Mouse (Mus musculus) CH12.LX (cell line): ENCODE data around the gene Cyp4f14. TPM values are rescaled to one million over a fixed set of nuclear protein-coding genes. Genes with fewer than 3 reads are reported as not detected.
A peak's percentile ranks its signal among the peaks of the same experiment; 100 is the strongest.

Experiments used
- DNase-seq: peaks from one replicate; pipeline ENCODE4 v3.0.0-alpha.2; 2013; ENCODE audit errors: extremely low read depth
- H3K27ac ChIP-seq: 2 replicates; pipeline ENCODE4 v1.5.1; 2012; ENCODE audit warnings: low read depth, mild to moderate bottlenecking, control low read depth, moderate library complexity; ENCODE audit not compliant: insufficient read depth
- H3K27me3 ChIP-seq: replicated peaks from 2 replicates; pipeline ENCODE3; 2012; ENCODE audit warnings: inconsistent platforms
- H3K36me3 ChIP-seq, 2 experiments: replicated peaks in 1 of 2; 2 replicates each; pipeline versions ENCODE3 to v1.6.1; 2012; ENCODE audit warnings: inconsistent platforms in 1 of 2, low read length in 1 of 2, mild to moderate bottlenecking in 1 of 2, mixed read lengths in 1 of 2, moderate library complexity in 1 of 2; ENCODE audit not compliant: control insufficient read depth in 1 of 2, insufficient read depth in 1 of 2
- H3K4me1 ChIP-seq, 2 experiments: 2 replicates each; pipeline ENCODE4 v1.6.1; 2012; ENCODE audit warnings: inconsistent platforms in 1 of 2, moderate library complexity in 1 of 2; ENCODE audit not compliant: insufficient read depth in 2 of 2, control insufficient read depth in 1 of 2
- H3K4me2 ChIP-seq: 2 replicates; pipeline ENCODE4 v1.6.1; 2012; ENCODE audit warnings: low read depth, mild to moderate bottlenecking, control low read depth; ENCODE audit not compliant: poor library complexity, insufficient read depth, severe bottlenecking
- H3K4me3 ChIP-seq, 3 experiments: fragments of 150-350 bp in 1 of 3; sonication (generic) in 1 of 3; replicated peaks in 1 of 3; 2 replicates each; pipeline versions ENCODE3 to v1.5.1; 2011 to 2012; ENCODE audit warnings: low read depth in 2 of 3, low read length in 2 of 3, mild to moderate bottlenecking in 2 of 3, moderate library complexity in 2 of 3, control low read depth in 1 of 3, improper control_type of control experiment in 1 of 3, inconsistent platforms in 1 of 3, mixed read lengths in 1 of 3; ENCODE audit not compliant: poor library complexity in 1 of 3
- H3K79me2 ChIP-seq: replicated peaks from 2 replicates; pipeline ENCODE4 v1.6.1; 2012; ENCODE audit warnings: mild to moderate bottlenecking, moderate library complexity; ENCODE audit not compliant: control insufficient read depth, poor library complexity, insufficient read depth, severe bottlenecking; ENCODE audit errors: extremely low read depth
- H3K9ac ChIP-seq: 2 replicates; pipeline ENCODE4 v1.6.1; 2012; ENCODE audit warnings: low read depth, mild to moderate bottlenecking, control low read depth, moderate library complexity; ENCODE audit not compliant: insufficient read depth
- H3K9me3 ChIP-seq: replicated peaks from 2 replicates; pipeline ENCODE3; 2012; ENCODE audit warnings: low read length, inconsistent platforms, mixed read lengths
- BHLHE40 ChIP-seq: IDR thresholded peaks from 2 replicates; pipeline ENCODE4 v1.6.1; 2011; ENCODE audit warnings: mild to moderate bottlenecking, low read depth, low read length, improper control_type of control experiment
- CTCF ChIP-seq, 2 experiments: IDR thresholded peaks in 1 of 2; conservative IDR thresholded peaks in 1 of 2; 2 replicates each; pipeline ENCODE4 v1.5.1; 2011 to 2012; ENCODE audit warnings: low read depth in 2 of 2, low read length in 2 of 2, improper control_type of control experiment in 1 of 2, inconsistent platforms in 1 of 2, mild to moderate bottlenecking in 1 of 2, moderate library complexity in 1 of 2
- E2F4 ChIP-seq: IDR thresholded peaks from 2 replicates; pipeline ENCODE4 v1.6.1; 2011; ENCODE audit warnings: low read depth, low read length, improper control_type of control experiment; ENCODE audit not compliant: insufficient replicate concordance
- EP300 ChIP-seq: IDR thresholded peaks from 2 replicates; pipeline ENCODE4 v1.6.1; 2011; ENCODE audit warnings: low read length, improper control_type of control experiment
- HCFC1 ChIP-seq: IDR thresholded peaks from 2 replicates; pipeline ENCODE4 v1.6.1; 2012; ENCODE audit warnings: low read depth, mild to moderate bottlenecking, inconsistent platforms, low read length, improper control_type of control experiment
- JUND ChIP-seq: conservative IDR thresholded peaks from 2 replicates; pipeline ENCODE4 v1.6.1; 2011; ENCODE audit warnings: low read depth, low read length, improper control_type of control experiment
- MAZ ChIP-seq: IDR thresholded peaks from 2 replicates; pipeline ENCODE4 v1.6.1; 2012; ENCODE audit warnings: low read depth, mild to moderate bottlenecking, inconsistent platforms, low read length, improper control_type of control experiment, moderate library complexity
- MEF2A ChIP-seq: IDR thresholded peaks from 2 replicates; pipeline ENCODE4 v1.6.1; 2014; ENCODE audit warnings: low read depth, mild to moderate bottlenecking, inconsistent platforms, low read length, improper control_type of control experiment, borderline replicate concordance
- MXI1 ChIP-seq: IDR thresholded peaks from 2 replicates; pipeline ENCODE4 v1.6.1; 2011; ENCODE audit warnings: mild to moderate bottlenecking, low read depth, low read length, improper control_type of control experiment
- MYC ChIP-seq: IDR thresholded peaks from 2 replicates; pipeline ENCODE4 v1.6.1; 2011; ENCODE audit warnings: low read depth, mild to moderate bottlenecking, improper control_type of control experiment, low read length
- NELFE ChIP-seq: IDR thresholded peaks from 2 replicates; pipeline ENCODE4 v1.6.1; 2011; ENCODE audit warnings: low read depth, low read length, improper control_type of control experiment
- NRF1 ChIP-seq: IDR thresholded peaks from 2 replicates; pipeline ENCODE4 v1.6.1; 2014; ENCODE audit warnings: low read depth, mild to moderate bottlenecking, inconsistent platforms, low read length, improper control_type of control experiment, moderate library complexity
- PAX5 ChIP-seq: IDR thresholded peaks from 2 replicates; pipeline ENCODE4 v1.6.1; 2012; ENCODE audit warnings: low read length, inconsistent platforms, mixed read lengths
- POLR2A ChIP-seq: IDR thresholded peaks from 2 replicates; pipeline ENCODE4 v1.6.1; 2011; ENCODE audit warnings: low read depth, mild to moderate bottlenecking, improper control_type of control experiment, low read length
- POLR2AphosphoS2 ChIP-seq: IDR thresholded peaks from 2 replicates; pipeline ENCODE4 v1.6.1; 2011; ENCODE audit warnings: low read depth, low read length, improper control_type of control experiment
- RCOR1 ChIP-seq: conservative IDR thresholded peaks from 2 replicates; pipeline ENCODE4 v1.6.1; 2012; ENCODE audit warnings: low read depth, mild to moderate bottlenecking, inconsistent platforms, low read length, improper control_type of control experiment
- TCF12 ChIP-seq: IDR thresholded peaks from 2 replicates; pipeline ENCODE4 v1.6.1; 2014; ENCODE audit warnings: low read depth, mild to moderate bottlenecking, inconsistent platforms, low read length, improper control_type of control experiment
- USF1 ChIP-seq: IDR thresholded peaks from 2 replicates; pipeline ENCODE4 v1.6.1; 2014; ENCODE audit warnings: low read depth, mild to moderate bottlenecking, inconsistent platforms, low read length, improper control_type of control experiment
- USF2 ChIP-seq: conservative IDR thresholded peaks from 2 replicates; pipeline ENCODE4 v1.6.1; 2011; ENCODE audit warnings: low read depth, low read length, improper control_type of control experiment
- ZC3H11A ChIP-seq: IDR thresholded peaks from 2 replicates; pipeline ENCODE4 v1.6.1; 2012; ENCODE audit warnings: low read depth, mild to moderate bottlenecking, inconsistent platforms, low read length, improper control_type of control experiment
- ZKSCAN1 ChIP-seq: IDR thresholded peaks from 2 replicates; pipeline ENCODE4 v1.6.1; 2012; ENCODE audit warnings: low read depth, inconsistent platforms, low read length, improper control_type of control experiment, borderline replicate concordance
- ZMIZ1 ChIP-seq: IDR thresholded peaks from 2 replicates; pipeline ENCODE4 v1.6.1; 2012; ENCODE audit warnings: low read depth, mild to moderate bottlenecking, inconsistent platforms, low read length, improper control_type of control experiment
- ZNF384 ChIP-seq: IDR thresholded peaks from 2 replicates; pipeline ENCODE4 v1.6.1; 2012; ENCODE audit warnings: low read depth, low read length, improper control_type of control experiment, inconsistent platforms
- dilution Hi-C: fragments of 300-500 bp; cut with MboI; formaldehyde crosslinking; loops from 2 replicates; pipeline ENCODE4 v1.14.3; 2020; ENCODE audit warnings: low sequenced_read_pairs; ENCODE audit not compliant: extremely low pct_unique_long_range_greater_than_20kb, extremely low pct_ligation_motif_present
- in situ Hi-C: fragments of 300-500 bp; cut with MboI; formaldehyde crosslinking; loops from 3 replicates; pipeline ENCODE4 v1.14.3; 2019; ENCODE audit warnings: low sequenced_read_pairs, low pct_ligation_motif_present, low pct_unique_long_range_greater_than_20kb, mixed read lengths
- polyA plus RNA-seq: library from polyadenylated mRNA; unstranded; fragments of >175 nt; gene quantifications from 2 replicates; pipeline ENCODE4 v1.2.1, GENCODE M21; 2012; ENCODE audit warnings: low read depth; ENCODE audit not compliant: insufficient read length
- total RNA-seq, 2 experiments: library from RNA; depleted of rRNA; stranded (reverse); fragments of 300-350 nt in 1 of 2; fragments of >200 nt in 1 of 2; gene quantifications; 2 replicates each; pipeline ENCODE4 v1.2.3; 2012 to 2014

The Cyp4f14 gene
- total and polyA plus RNA-seq, 3 experiments, result not detected

DNA sequence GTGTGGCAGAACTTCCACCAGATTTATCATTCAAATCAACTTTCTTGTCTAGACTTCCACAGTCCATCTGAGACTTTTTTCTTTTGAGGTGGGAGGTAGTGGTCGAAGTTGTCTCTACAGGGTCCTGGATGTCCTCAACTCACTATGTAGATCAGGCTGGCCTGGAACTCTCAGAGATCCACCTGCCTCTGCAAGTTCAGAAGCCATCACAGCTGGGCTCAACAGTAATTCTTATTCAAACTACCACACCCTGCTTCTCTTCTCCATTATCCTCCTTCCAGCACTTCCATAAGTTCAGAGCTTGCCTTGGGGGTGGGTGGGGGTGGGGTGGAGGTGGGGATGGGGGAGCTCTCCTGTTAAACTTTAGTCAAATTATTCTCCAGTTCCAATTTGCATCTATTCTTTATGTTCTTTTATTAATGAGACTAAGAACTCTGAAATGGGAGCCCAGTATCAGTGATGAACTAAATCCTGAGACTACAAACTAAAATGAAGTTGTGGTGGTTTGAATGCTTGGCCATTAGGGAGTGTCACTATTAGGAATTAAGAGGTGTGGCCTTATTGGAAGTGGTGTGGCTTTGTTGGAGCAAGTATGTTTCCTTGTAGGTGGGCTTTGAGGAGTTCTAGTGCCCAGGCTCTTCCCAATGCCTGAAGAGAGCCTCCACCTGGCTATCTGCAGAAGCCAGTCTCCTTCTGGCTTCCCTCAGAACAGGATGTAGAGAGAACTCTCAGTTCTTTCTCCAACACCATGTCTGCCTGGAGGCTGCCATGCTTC lies 15.2 kb downstream of the Cyp4f14 start:
- dilution Hi-C loops, result no loop called here
- H3K9ac ChIP-seq, result no peak overlapping the region

DNA sequence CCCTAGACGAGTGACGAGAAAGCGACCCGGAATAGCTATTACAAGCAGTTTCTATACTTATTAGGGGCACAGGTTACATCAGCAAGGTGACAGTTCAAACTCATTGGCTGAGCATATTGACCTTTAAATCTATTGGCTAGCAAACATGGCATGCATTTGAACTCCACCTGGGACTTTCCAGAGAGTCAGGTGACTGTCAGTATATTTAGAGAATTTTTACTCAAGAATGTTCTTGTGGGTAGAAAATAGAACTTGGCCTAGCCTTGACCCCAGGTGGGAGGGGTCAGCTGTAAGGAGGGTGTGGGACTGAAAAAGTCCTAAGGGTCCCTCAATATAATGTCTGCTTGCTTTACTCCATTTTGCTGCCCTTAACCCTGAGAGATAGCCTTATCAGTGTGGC lies 21.7 kb downstream of the Cyp4f14 start:
- H3K9me3 ChIP-seq, result no peaks in the 10 kb centered on the region
- peak overlapping the region; percentile 29; the same call in 1 of the 2 replicates for H3K9ac ChIP-seq
- no peak overlapping the region; the same call in 1 of the 2 replicates for H3K4me2 ChIP-seq
- no peak overlapping the region for H3K27ac ChIP-seq
- TF ChIP-seq MEF2A, result peak; percentile 64; the same call in 1 of the 2 replicates
- peak; percentile 37 for TF ChIP-seq USF1
- TF ChIP-seq ZNF384, result peak; percentile 26; the same call in 1 of the 2 replicates
- peak; percentile 69 for TF ChIP-seq BHLHE40
- no peak for TF ChIP-seq PAX5
- peak overlapping the region in 2 of 3 experiments; percentile 39 to 46 for H3K4me3 ChIP-seq
- H3K27me3 ChIP-seq, result no peaks in the 10 kb centered on the region
- DNase-seq, result peak; percentile 69
- peaks cover 2 to 38% of the 10 kb centered on the region in 2 experiments for H3K4me1 ChIP-seq
- in situ Hi-C loops (no loop called here), dilution Hi-C loops (no loop called here)
- no peaks in the 10 kb centered on the region; the same call in 1 of the 2 replicates for H3K79me2 ChIP-seq
- no peaks in the 10 kb centered on the region for H3K36me3 ChIP-seq

More for the DNA sequence above, 15.2 kb downstream of the Cyp4f14 start:
- Histone ChIP-seq H3K27me3 (no peaks in the 10 kb centered on the region), H3K4me2 (no peak overlapping the region), H3K4me3 (no peak overlapping the region), H3K36me3 (no peaks in the 10 kb centered on the region), H3K4me1 (peaks cover 0 to 19% of the 10 kb centered on the region in 2 experiments; a peak in 2 of 4 replicates), H3K79me2 (no peaks in the 10 kb centered on the region), H3K9me3 (no peaks in the 10 kb centered on the region), H3K27ac (no peak overlapping the region)
- no peak for DNase-seq
- in situ Hi-C loops, result no loop called here
- no peak for TF ChIP-seq JUND
- TF ChIP-seq USF1, result no peak
- TF ChIP-seq EP300, result no peak
- TF ChIP-seq PAX5, result no peak
- TF ChIP-seq BHLHE40, result no peak
- no peak for TF ChIP-seq MAZ
- TF ChIP-seq POLR2AphosphoS2, result no peak

DNA sequence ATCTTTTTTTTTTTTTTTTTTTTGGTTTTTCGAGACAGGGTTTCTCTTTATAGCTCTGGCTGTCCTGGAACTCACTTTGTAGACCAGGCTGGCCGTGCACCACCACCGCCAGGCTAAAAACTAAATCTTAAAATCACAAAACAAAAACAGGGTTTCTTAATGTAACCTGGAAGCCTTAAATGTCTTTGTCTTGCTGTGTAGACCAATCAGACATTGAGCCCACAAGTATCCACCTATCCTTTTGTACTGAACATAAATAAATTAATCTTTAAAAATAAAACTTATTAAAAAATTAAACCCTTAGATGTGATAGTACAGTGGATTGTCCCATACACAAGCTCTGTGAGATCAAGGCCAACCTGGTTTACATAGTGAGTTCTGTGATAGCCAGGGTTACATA lies 23.2 kb downstream of the Cyp4f14 start:
- dilution Hi-C loops (no loop called here), in situ Hi-C loops (no loop called here)
- no peak overlapping the region for H3K9ac ChIP-seq
- H3K4me2 ChIP-seq, result no peak overlapping the region
- H3K4me1 ChIP-seq, result peaks cover 11 to 49% of the 10 kb centered on the region in 2 experiments
- H3K9me3 ChIP-seq, result no peaks in the 10 kb centered on the region
- H3K79me2 ChIP-seq, result no peaks in the 10 kb centered on the region; the same call in 1 of the 2 replicates
- TF ChIP-seq BHLHE40 (no peak), ZC3H11A (no peak), NELFE (no peak), ZMIZ1 (no peak), TCF12 (no peak), POLR2A (no peak), ZKSCAN1 (no peak), CTCF (conservative IDR thresholded peaks at IDR 0.05 in 1 of 2, IDR thresholded peaks at IDR 0.05 in 1 of 2; ENCODE audit: low read depth in 2 of 2, low read length in 2 of 2) (no peak), USF1 (no peak), MAZ (no peak), HCFC1 (no peak), MXI1 (no peak), NRF1 (no peak), E2F4 (no peak), EP300 (no peak), USF2 (no peak), MYC (no peak), RCOR1 (no peak)
- TF ChIP-seq, all 38 proteins: peak for 0
- H3K27ac ChIP-seq, result no peak overlapping the region
- peaks cover 0 to 10% of the 10 kb centered on the region in 2 experiments for H3K36me3 ChIP-seq
- no peak overlapping the region for H3K4me3 ChIP-seq
- DNase-seq, result peak; percentile 46
- no peaks in the 10 kb centered on the region for H3K27me3 ChIP-seq
